Mouse (Mus musculus) small intestine, adult 2 months (tissue): ENCODE data around the gene Pdp2.

Experiments used
- CTCF ChIP-seq: fragments of 200-500 bp; IDR thresholded peaks from 2 replicates; pipeline ENCODE4 v1.5.1; 2012; ENCODE audit warnings: low read depth, mild to moderate bottlenecking, control low read depth, inconsistent platforms, low read length, moderate library complexity, mixed read lengths; ENCODE audit not compliant: insufficient replicate concordance, insufficient read length; ENCODE audit errors: extremely low read depth
- POLR2A ChIP-seq: fragments of 200-500 bp; IDR thresholded peaks from 2 replicates; pipeline ENCODE4 v1.6.1; 2012; ENCODE audit warnings: low read depth, mild to moderate bottlenecking, control low read depth, inconsistent platforms, low read length, moderate library complexity

DNA sequence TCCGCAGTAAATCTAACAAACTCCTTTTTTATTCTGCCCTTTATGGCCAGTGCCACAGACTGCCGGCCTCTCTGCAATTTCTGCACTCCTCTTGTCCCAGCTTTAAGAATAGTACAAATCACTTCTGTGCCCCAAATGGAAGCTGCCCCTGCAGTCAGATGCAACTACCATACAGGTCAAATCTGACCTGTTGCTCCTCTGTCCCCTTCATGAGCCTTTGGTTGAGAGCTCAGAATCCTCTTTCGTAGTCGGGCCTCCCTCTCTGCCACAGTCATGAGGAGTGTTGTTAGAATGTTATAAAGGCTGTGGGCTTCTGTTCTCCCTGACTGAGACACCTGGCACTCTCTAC is 12.0 kb downstream of the Pdp2 start:
- no peak for TF ChIP-seq CTCF
- no peak for TF ChIP-seq POLR2A
